Mouse (Mus musculus): ENCODE measurements around the gene Olfr690.

DNA sequence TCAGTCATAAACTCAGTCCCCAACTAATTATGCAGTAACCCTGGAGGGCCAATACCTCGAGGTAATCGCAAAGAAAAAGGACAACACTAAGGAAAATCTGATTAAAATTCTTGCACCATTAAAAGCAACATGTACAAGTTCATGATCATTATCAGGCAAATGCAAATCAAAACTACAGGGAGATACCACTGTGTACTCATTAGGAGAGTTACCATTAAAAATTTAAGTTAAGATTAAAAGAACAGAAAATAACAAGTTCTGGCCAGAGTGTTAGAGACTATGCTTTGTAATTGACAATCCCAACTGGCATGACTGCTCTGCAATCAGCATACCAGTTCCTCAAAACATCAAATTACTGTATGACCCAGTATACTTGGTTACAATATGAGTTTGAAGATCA, 8.8 kb upstream of the Olfr690 start:
- TF ChIP-seq POLR2A (IDR thresholded peaks at IDR 0.05; ENCODE audit: low read depth, low read length) (no peak), CTCF (IDR thresholded peaks at IDR 0.05; ENCODE audit: extremely low read depth, insufficient read length, insufficient replicate concordance, low read depth, low read length) (no peak)

Data from small intestine, adult 2 months (tissue).